Mouse (Mus musculus) hindbrain, embryonic 14.5 days (tissue): Measurements from ENCODE around the gene Elk4. TPM values are rescaled to one million over a fixed set of nuclear protein-coding genes. Genes with fewer than 3 reads are reported as not detected.

Experiments used
- ATAC-seq: fragments of 200-750 bp; cut with Nextera tagmentation; 2 replicates; pipeline ENCODE4 v1.8.0; 2017; ENCODE audit warnings: moderate number of reproducible peaks, mild to moderate bottlenecking, moderate TSS enrichment, moderate library complexity; ENCODE audit not compliant: low FRiP score
- DNase-seq: peaks from one replicate; pipeline ENCODE4 v3.0.0-alpha.2; 2015; ENCODE audit warnings: low spot score
- H3K27ac ChIP-seq: fragments of 300-500 bp; sonication (generic); 2 replicates; pipeline ENCODE4 v1.5.1; 2014; ENCODE audit warnings: mild to moderate bottlenecking, moderate library complexity
- H3K27me3 ChIP-seq: fragments of 300-500 bp; sonication (generic); 2 replicates; pipeline ENCODE4 v1.6.1; 2014; ENCODE audit warnings: mild to moderate bottlenecking, low read length, mixed read lengths; ENCODE audit not compliant: control insufficient read depth, insufficient read depth
- H3K36me3 ChIP-seq: fragments of 300-500 bp; sonication (generic); replicated peaks from 2 replicates; pipeline ENCODE4 v1.6.1; 2014; ENCODE audit not compliant: control insufficient read depth, insufficient read depth
- H3K4me1 ChIP-seq: fragments of 300-500 bp; sonication (generic); replicated peaks from 2 replicates; pipeline ENCODE4 v1.6.1; 2014; ENCODE audit warnings: antibody characterized with exemption, low read length, mixed read lengths; ENCODE audit not compliant: control insufficient read depth, insufficient read depth
- H3K4me2 ChIP-seq: fragments of 300-500 bp; sonication (generic); replicated peaks from 2 replicates; pipeline ENCODE4 v1.6.1; 2014; ENCODE audit warnings: mild to moderate bottlenecking, moderate library complexity
- H3K4me3 ChIP-seq: fragments of 300-500 bp; sonication (generic); replicated peaks from 2 replicates; pipeline ENCODE4 v1.5.1; 2014; ENCODE audit warnings: mild to moderate bottlenecking, low read length
- H3K9ac ChIP-seq: fragments of 300-500 bp; sonication (generic); 2 replicates; pipeline ENCODE4 v1.6.1; 2014
- H3K9me3 ChIP-seq: fragments of 300-500 bp; sonication (generic); 2 replicates; pipeline ENCODE4 v1.6.1; 2016; ENCODE audit warnings: low read length; ENCODE audit not compliant: control insufficient read depth
- WGBS: fragments of 180-500 bp; shearing (Covaris S2); extraction: QIAGEN DNeasy Blood & Tissue Kit; methylation state at CpG from one replicate; pipeline ENCODE4 v1.1.7; 2014; 5-methylcytosine and 5-hydroxymethylcytosine counted together
- polyA plus RNA-seq: library from polyadenylated mRNA; unstranded; fragments of >200 nt; fragmentation: Nextera tagmentation; extraction: Ambion mirVana; gene quantifications from 2 replicates; pipeline ENCODE4 v1.2.1, GENCODE M21; 2014

The Elk4 gene
- polyA plus RNA-seq, 1 experiment from 2014 or later = 14.1 TPM

GRCm38 (mm10) chr1:131968983-131969382 lies 38.4 kb upstream of the Elk4 start:
- Histone ChIP-seq H3K9ac (no peak overlapping the region), H3K4me2 (no peak overlapping the region), H3K9me3 (no peaks in the 10 kb centered on the region), H3K27me3 (peaks cover 13% of the 10 kb centered on the region), H3K4me3 (no peak overlapping the region), H3K27ac (no peak overlapping the region), H3K4me1 (peaks cover 15% of the 10 kb centered on the region; the same call in 1 of the 2 replicates), H3K36me3 (no peaks in the 10 kb centered on the region)
- ATAC-seq = no peak
- WGBS = 72% methylated on average over 6 of the region's 6 CpGs
- DNase-seq = no peak

- Histone ChIP-seq H3K9me3 (no peaks in the 10 kb centered on the region), H3K36me3 (no peaks in the 10 kb centered on the region), H3K27me3 (peaks cover 6% of the 10 kb centered on the region; the same call in 1 of the 2 replicates), H3K27ac (no peak overlapping the region), H3K4me1 (peaks cover 15% of the 10 kb centered on the region; the same call in 1 of the 2 replicates), H3K4me2 (no peak overlapping the region), H3K9ac (no peak overlapping the region), H3K4me3 (no peak overlapping the region)
- ATAC-seq (no peak), DNase-seq (no peak)
- 48% methylated on average over 4 of the region's 4 CpGs for WGBS
Observed at GRCm38 (mm10) chr1:131969825-131970224, 37.6 kb upstream of the Elk4 start.

- ATAC-seq = no peak
- 34% methylated on average over 5 of the region's 5 CpGs for WGBS
- H3K36me3 ChIP-seq = no peaks in the 10 kb centered on the region
- H3K4me3 ChIP-seq = no peak overlapping the region
- no peak overlapping the region for H3K27ac ChIP-seq
- no peak for DNase-seq
- no peak overlapping the region for H3K4me2 ChIP-seq
- peaks cover 15% of the 10 kb centered on the region; the same call in 1 of the 2 replicates for H3K4me1 ChIP-seq
- no peak overlapping the region for H3K9ac ChIP-seq
- no peaks in the 10 kb centered on the region for H3K9me3 ChIP-seq
- H3K27me3 ChIP-seq = peaks cover 3% of the 10 kb centered on the region; the same call in 1 of the 2 replicates
Observed at GRCm38 (mm10) chr1:131970322-131970660, 37.1 kb upstream of the Elk4 start.

GRCm38 (mm10) chr1:131970661-131971520 lies 36.5 kb upstream of the Elk4 start:
- whole genome bisulfite sequencing = 7% methylated on average over 15 of the region's 16 CpGs
- Histone ChIP-seq H3K9ac (no peak overlapping the region), H3K9me3 (no peaks in the 10 kb centered on the region), H3K27ac (peak overlapping the region; percentile 51), H3K27me3 (0 out of 2 replicates have a peak, but pooled peaks cover 3% of the 10 kb centered on the region), H3K4me3 (no peak overlapping the region), H3K36me3 (no peaks in the 10 kb centered on the region), H3K4me2 (no peak overlapping the region; the same call in 1 of the 2 replicates), H3K4me1 (peaks cover 15% of the 10 kb centered on the region; the same call in 1 of the 2 replicates)
- DNase-seq = no peak
- ATAC-seq = peak; percentile 45

GRCm38 (mm10) chr1:131971771-131972497 lies 35.5 kb upstream of the Elk4 start:
- no peaks in the 10 kb centered on the region for H3K9me3 ChIP-seq
- H3K4me3 ChIP-seq = no peak overlapping the region
- ATAC-seq (peak; percentile 41), DNase-seq (no peak)
- H3K27me3 ChIP-seq = 0 out of 2 replicates have a peak, but pooled peaks cover 3% of the 10 kb centered on the region
- 6% methylated on average over 15 of the region's 15 CpGs for WGBS
- no peak overlapping the region for H3K4me2 ChIP-seq
- peak overlapping the region; percentile 51 for H3K27ac ChIP-seq
- H3K4me1 ChIP-seq = peaks cover 15% of the 10 kb centered on the region; the same call in 1 of the 2 replicates
- H3K9ac ChIP-seq = no peak overlapping the region
- H3K36me3 ChIP-seq = no peaks in the 10 kb centered on the region

GRCm38 (mm10) chr1:131972498-131973334 lies 34.7 kb upstream of the Elk4 start:
- Histone ChIP-seq H3K9ac (no peak overlapping the region), H3K36me3 (no peaks in the 10 kb centered on the region), H3K4me3 (no peak overlapping the region), H3K9me3 (no peaks in the 10 kb centered on the region), H3K27ac (no peak overlapping the region), H3K4me1 (peaks cover 15% of the 10 kb centered on the region; the same call in 1 of the 2 replicates), H3K4me2 (no peak overlapping the region), H3K27me3 (0 out of 2 replicates have a peak, but pooled peaks cover 3% of the 10 kb centered on the region)
- 13% methylated on average over 13 of the region's 13 CpGs for WGBS
- DNase-seq (no peak), ATAC-seq (no peak)

GRCm38 (mm10) chr1:131973991-131974390 lies 33.4 kb upstream of the Elk4 start:
- 0 out of 2 replicates have a peak, but pooled peaks cover 3% of the 10 kb centered on the region for H3K27me3 ChIP-seq
- no peak overlapping the region for H3K4me2 ChIP-seq
- H3K9me3 ChIP-seq = no peaks in the 10 kb centered on the region
- no peak for ATAC-seq
- no peak overlapping the region for H3K4me3 ChIP-seq
- H3K27ac ChIP-seq = no peak overlapping the region
- peaks cover 15% of the 10 kb centered on the region; the same call in 1 of the 2 replicates for H3K4me1 ChIP-seq
- 83% methylated on average over 6 of the region's 6 CpGs for WGBS
- DNase-seq = no peak
- no peaks in the 10 kb centered on the region for H3K36me3 ChIP-seq
- no peak overlapping the region for H3K9ac ChIP-seq

- no peak overlapping the region for H3K27ac ChIP-seq
- WGBS = 80% methylated on average over 5 of the region's 5 CpGs
- no peak overlapping the region for H3K4me3 ChIP-seq
- DNase-seq (no peak), ATAC-seq (no peak)
- no peaks in the 10 kb centered on the region for H3K36me3 ChIP-seq
- H3K9me3 ChIP-seq = no peaks in the 10 kb centered on the region
- H3K9ac ChIP-seq = no peak overlapping the region
- no peak overlapping the region for H3K4me2 ChIP-seq
- H3K27me3 ChIP-seq = 0 out of 2 replicates have a peak, but pooled peaks cover 2% of the 10 kb centered on the region
- H3K4me1 ChIP-seq = peaks cover 5% of the 10 kb centered on the region; the same call in 1 of the 2 replicates
Observed at GRCm38 (mm10) chr1:131976886-131977285, 30.5 kb upstream of the Elk4 start.
